Mouse (Mus musculus) liver, embryonic 14.5 days (tissue): ENCODE results near the gene H2al1e. TPM values are rescaled to one million over a fixed set of nuclear protein-coding genes. Genes with fewer than 3 reads are reported as not detected.

ENCODE experiments used
- ATAC-seq: fragments of 200-750 bp; cut with Nextera tagmentation; 2 replicates; pipeline ENCODE4 v1.8.0; 2017; ENCODE audit warnings: moderate number of reproducible peaks, mild to moderate bottlenecking, moderate library complexity; ENCODE audit not compliant: insufficient read depth
- DNase-seq, 3 experiments: peaks; one replicate each; pipeline ENCODE4 v3.0.0-alpha.2; 2012 to 2013; ENCODE audit warnings: low read depth in 3 of 3, low spot score in 3 of 3
- H3K27ac ChIP-seq: fragments of 300-500 bp; sonication (generic); 2 replicates; pipeline ENCODE4 v1.5.1; 2014; ENCODE audit warnings: moderate library complexity, mild to moderate bottlenecking, control low read depth, inconsistent platforms
- H3K27me3 ChIP-seq: fragments of 300-500 bp; sonication (generic); 2 replicates; pipeline ENCODE4 v1.6.1; 2014; ENCODE audit warnings: mild to moderate bottlenecking, low read length, moderate library complexity; ENCODE audit not compliant: control insufficient read depth, insufficient read depth
- H3K36me3 ChIP-seq: fragments of 300-500 bp; sonication (generic); replicated peaks from 2 replicates; pipeline ENCODE4 v1.6.1; 2014; ENCODE audit warnings: low read depth; ENCODE audit not compliant: control insufficient read depth, insufficient read depth
- H3K4me1 ChIP-seq, 2 experiments: fragments of 200-500 bp in 1 of 2; fragments of 300-500 bp in 1 of 2; sonication (generic) in 1 of 2; replicated peaks; 2 replicates each; pipeline ENCODE4 v1.6.1; 2012 to 2014; ENCODE audit warnings: antibody characterized with exemption in 1 of 2, inconsistent platforms in 1 of 2, low read length in 1 of 2; ENCODE audit not compliant: control insufficient read depth in 2 of 2, insufficient read depth in 2 of 2
- H3K4me2 ChIP-seq: fragments of 300-500 bp; sonication (generic); 2 replicates; pipeline ENCODE4 v1.6.1; 2014; ENCODE audit warnings: low read depth, mild to moderate bottlenecking, control low read depth, moderate library complexity
- H3K4me3 ChIP-seq, 2 experiments: fragments of 200-500 bp in 1 of 2; fragments of 300-500 bp in 1 of 2; sonication (generic) in 1 of 2; 2 replicates each; pipeline ENCODE4 v1.5.1; 2012 to 2014; ENCODE audit warnings: low read depth in 2 of 2, low read length in 2 of 2, mild to moderate bottlenecking in 2 of 2, control low read depth in 1 of 2, inconsistent platforms in 1 of 2, moderate library complexity in 1 of 2; ENCODE audit not compliant: insufficient read depth in 1 of 2
- H3K9ac ChIP-seq: fragments of 300-500 bp; sonication (generic); replicated peaks from 2 replicates; pipeline ENCODE4 v1.6.1; 2014; ENCODE audit warnings: mild to moderate bottlenecking, control low read depth, moderate library complexity
- H3K9me3 ChIP-seq: fragments of 300-500 bp; sonication (generic); 2 replicates; pipeline ENCODE4 v1.6.1; 2016; ENCODE audit warnings: low read length, mixed read lengths; ENCODE audit not compliant: control insufficient read depth
- CTCF ChIP-seq: IDR thresholded peaks from 2 replicates; pipeline ENCODE4 v1.5.1; 2016; ENCODE audit warnings: antibody characterized with exemption, low read depth, control low read depth
- EP300 ChIP-seq: IDR thresholded peaks from 2 replicates; pipeline ENCODE4 v1.6.1; 2016; ENCODE audit warnings: antibody characterized with exemption, low read depth
- WGBS: fragments of 180-500 bp; shearing (Covaris S2); extraction: QIAGEN DNeasy Blood & Tissue Kit; methylation state at CpG from one replicate; pipeline ENCODE4 v1.1.7; 2014; ENCODE audit not compliant: insufficient replicate concordance; 5-methylcytosine and 5-hydroxymethylcytosine counted together
- polyA plus RNA-seq, 2 experiments: library from polyadenylated mRNA; depleted of rRNA in 1 of 2; stranded (reverse) in 1 of 2; unstranded in 1 of 2; fragments of >200 nt; fragmentation: Nextera tagmentation in 1 of 2; extraction: Ambion mirVana in 1 of 2; gene quantifications; 2 replicates each; pipeline versions ENCODE4 v1.2.1 to v1.2.3; 2012 to 2014

Gene H2al1e
- polyA plus RNA-seq, 2 experiments, result not detected

DNA sequence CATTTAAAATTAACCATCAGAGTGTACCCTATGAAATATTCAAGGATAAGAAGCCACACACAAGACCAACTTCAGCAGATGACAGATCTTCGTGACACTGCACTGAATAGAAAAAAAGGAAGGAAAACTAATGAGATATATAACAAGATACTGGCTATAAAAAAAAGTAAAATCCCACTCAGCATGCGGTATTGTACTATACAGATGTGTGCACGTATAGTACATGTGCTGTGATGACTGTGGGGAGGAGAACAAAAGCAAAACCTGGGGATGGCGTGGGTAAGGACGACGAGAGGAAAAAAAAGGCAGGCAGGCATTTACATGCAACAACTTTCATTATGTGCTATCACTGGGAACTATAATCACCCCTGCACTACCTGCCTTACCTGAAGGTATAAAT, 49.1 kb downstream of the H2al1e start:
- Histone ChIP-seq H3K4me3 (no peak overlapping the region), H3K27ac (no peak overlapping the region), H3K36me3 (no peaks in the 10 kb centered on the region), H3K9ac (no peak overlapping the region), H3K9me3 (no peaks in the 10 kb centered on the region), H3K4me1 (no peaks in the 10 kb centered on the region), H3K27me3 (no peaks in the 10 kb centered on the region), H3K4me2 (no peak overlapping the region)
- DNase-seq (no peak), ATAC-seq (no peak)
- TF ChIP-seq EP300 (no peak), CTCF (no peak)
- WGBS, result 31% methylated on average over 6 of the region's 6 CpGs

DNA sequence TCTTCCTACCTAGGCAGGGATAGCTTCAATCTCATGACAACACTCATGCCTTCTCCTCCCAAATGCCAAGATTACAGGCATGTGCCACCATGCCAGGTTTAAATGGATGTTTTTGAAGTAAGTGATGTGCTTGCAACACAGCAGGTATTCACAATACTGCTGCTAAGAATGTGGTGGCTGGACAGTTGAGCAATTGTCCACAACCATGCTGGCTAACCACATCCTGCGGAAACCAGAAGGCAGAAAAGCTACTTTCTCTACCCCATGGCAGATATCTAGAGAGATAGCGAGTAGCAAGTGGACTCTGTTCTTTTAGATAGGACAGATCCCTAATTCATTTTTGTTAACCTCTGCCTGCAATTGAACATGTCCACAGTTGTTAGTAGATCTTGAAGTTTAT, 49.5 kb downstream of the H2al1e start:
- no peaks in the 10 kb centered on the region for H3K27me3 ChIP-seq
- H3K4me3 ChIP-seq, result no peak overlapping the region
- H3K4me2 ChIP-seq, result no peak overlapping the region
- ATAC-seq (no peak), DNase-seq (peak in 1 of 3 experiments; percentile 1)
- H3K27ac ChIP-seq, result no peak overlapping the region
- no peak for TF ChIP-seq EP300
- TF ChIP-seq CTCF, result no peak
- no peaks in the 10 kb centered on the region for H3K4me1 ChIP-seq
- 30% methylated on average over 2 of the region's 2 CpGs for WGBS
- no peaks in the 10 kb centered on the region for H3K9me3 ChIP-seq
- H3K9ac ChIP-seq, result no peak overlapping the region
- H3K36me3 ChIP-seq, result no peaks in the 10 kb centered on the region

Other genes starting within 250 kb of the H2al1e start
- gene H2al1a, start 12.7 kb upstream of the H2al1e start, polyA plus RNA-seq (2012; rRNA removed), result not detected in 2 replicates
- gene H2al1a, start 12.7 kb upstream of the H2al1e start, polyA plus RNA-seq (2014; fragmentation: Nextera tagmentation; extraction: Ambion mirVana), result not detected in 2 replicates
- gene H2al1b, start 9.5 kb upstream of the H2al1e start, polyA plus RNA-seq (2012; rRNA removed), result not detected in 2 replicates
- gene H2al1b, start 9.5 kb upstream of the H2al1e start, polyA plus RNA-seq (2014; fragmentation: Nextera tagmentation; extraction: Ambion mirVana), result not detected in 2 replicates
- gene H2al1c, start 6.3 kb upstream of the H2al1e start, polyA plus RNA-seq (2012; rRNA removed), result not detected in 2 replicates
- not detected in 2 replicates for gene H2al1c, start 6.3 kb upstream of the H2al1e start, polyA plus RNA-seq (2014; fragmentation: Nextera tagmentation; extraction: Ambion mirVana)
- gene H2al1d, start 3.1 kb upstream of the H2al1e start, polyA plus RNA-seq (2012; rRNA removed), result not detected in 2 replicates
- not detected in 2 replicates for gene H2al1d, start 3.1 kb upstream of the H2al1e start, polyA plus RNA-seq (2014; fragmentation: Nextera tagmentation; extraction: Ambion mirVana)
- gene H2al1f, start 3.2 kb downstream of the H2al1e start, polyA plus RNA-seq (2012; rRNA removed), result not detected in 2 replicates
- gene H2al1f, start 3.2 kb downstream of the H2al1e start, polyA plus RNA-seq (2014; fragmentation: Nextera tagmentation; extraction: Ambion mirVana), result not detected in 2 replicates
- not detected in 2 replicates for gene H2al1g, start 6.3 kb downstream of the H2al1e start, polyA plus RNA-seq (2012; rRNA removed)
- not detected in 2 replicates for gene H2al1g, start 6.3 kb downstream of the H2al1e start, polyA plus RNA-seq (2014; fragmentation: Nextera tagmentation; extraction: Ambion mirVana)
- not detected in 2 replicates for gene H2al1h, start 9.6 kb downstream of the H2al1e start, polyA plus RNA-seq (2012; rRNA removed)
- not detected in 2 replicates for gene H2al1h, start 9.6 kb downstream of the H2al1e start, polyA plus RNA-seq (2014; fragmentation: Nextera tagmentation; extraction: Ambion mirVana)
- gene H2al1i, start 12.7 kb downstream of the H2al1e start, polyA plus RNA-seq (2012; rRNA removed), result not detected in 2 replicates
- not detected in 2 replicates for gene H2al1i, start 12.7 kb downstream of the H2al1e start, polyA plus RNA-seq (2014; fragmentation: Nextera tagmentation; extraction: Ambion mirVana)
- not detected in 2 replicates for gene H2al1j, start 15.9 kb downstream of the H2al1e start, polyA plus RNA-seq (2012; rRNA removed)
- gene H2al1j, start 15.9 kb downstream of the H2al1e start, polyA plus RNA-seq (2014; fragmentation: Nextera tagmentation; extraction: Ambion mirVana), result not detected in 2 replicates